Mouse (Mus musculus) intestine, postnatal 0 days (tissue): ENCODE results near the gene Ptrh2. TPM values are rescaled to one million over a fixed set of nuclear protein-coding genes. Genes with fewer than 3 reads are reported as not detected.

Experiments
- ATAC-seq: fragments of 200-750 bp; cut with Nextera tagmentation; 2 replicates; pipeline ENCODE4 v1.8.0; 2017; ENCODE audit warnings: mild to moderate bottlenecking, moderate TSS enrichment, moderate library complexity
- H3K27ac ChIP-seq: fragments of 300-500 bp; sonication (generic); 2 replicates; pipeline ENCODE4 v1.5.1; 2014; ENCODE audit warnings: mild to moderate bottlenecking, low read depth, low read length, moderate library complexity
- H3K27me3 ChIP-seq: fragments of 300-500 bp; sonication (generic); replicated peaks from 2 replicates; pipeline ENCODE4 v1.6.1; 2014; ENCODE audit warnings: low read length, mixed read lengths; ENCODE audit not compliant: control insufficient read depth, insufficient read depth
- H3K36me3 ChIP-seq: fragments of 300-500 bp; sonication (generic); 2 replicates; pipeline ENCODE4 v1.6.1; 2014; ENCODE audit warnings: mild to moderate bottlenecking, moderate library complexity; ENCODE audit not compliant: control insufficient read depth, insufficient read depth
- H3K4me1 ChIP-seq: fragments of 300-500 bp; sonication (generic); replicated peaks from 2 replicates; pipeline ENCODE4 v1.6.1; 2014; ENCODE audit warnings: antibody characterized with exemption, low read length, mixed read lengths; ENCODE audit not compliant: control insufficient read depth, insufficient read depth
- H3K4me2 ChIP-seq: fragments of 300-500 bp; sonication (generic); replicated peaks from 2 replicates; pipeline ENCODE4 v1.6.1; 2014; ENCODE audit warnings: low read depth, mild to moderate bottlenecking, moderate library complexity
- H3K4me3 ChIP-seq: fragments of 300-500 bp; sonication (generic); 2 replicates; pipeline ENCODE4 v1.5.1; 2014; ENCODE audit warnings: low read depth, low read length
- H3K9ac ChIP-seq: fragments of 300-500 bp; sonication (generic); 2 replicates; pipeline ENCODE4 v1.6.1; 2014; ENCODE audit warnings: mild to moderate bottlenecking, low read depth, low read length
- H3K9me3 ChIP-seq: fragments of 300-500 bp; sonication (generic); 2 replicates; pipeline ENCODE4 v1.6.1; 2016; ENCODE audit warnings: mixed run types; ENCODE audit not compliant: control insufficient read depth
- CTCF ChIP-seq: sonication (generic); IDR thresholded peaks from 2 replicates; pipeline ENCODE4 v1.5.1; 2016; ENCODE audit warnings: low read depth, mild to moderate bottlenecking, control low read depth, antibody characterized with exemption, moderate library complexity
- WGBS: fragments of 180-500 bp; shearing (Covaris S2); extraction: QIAGEN DNeasy Blood & Tissue Kit; methylation state at CpG from one replicate; pipeline ENCODE4 v1.1.7; 2014; 5-methylcytosine and 5-hydroxymethylcytosine counted together
- polyA plus RNA-seq: library from polyadenylated mRNA; unstranded; fragments of >200 nt; fragmentation: Nextera tagmentation; extraction: Ambion mirVana; gene quantifications from 2 replicates; pipeline ENCODE4 v1.2.1, GENCODE M21; 2015

Gene Ptrh2
- polyA plus RNA-seq, 1 experiment from 2014 or later, result 14.2 TPM

- 94% methylated on average over 3 of the region's 3 CpGs for WGBS
- H3K36me3 ChIP-seq, result peaks cover 39% of the 10 kb centered on the region
- no peak for ATAC-seq
These were observed 19.4 kb upstream of the Ptrh2 start for GRCm38 (mm10) chr11:86664406-86664805.

GRCm38 (mm10) chr11:86667553-86667952, 16.2 kb upstream of the Ptrh2 start:
- Histone ChIP-seq H3K9me3 (no peaks in the 10 kb centered on the region), H3K9ac (no peak overlapping the region), H3K27ac (no peak overlapping the region), H3K36me3 (peaks cover 26% of the 10 kb centered on the region), H3K4me3 (no peak overlapping the region), H3K4me1 (no peaks in the 10 kb centered on the region), H3K4me2 (no peak overlapping the region), H3K27me3 (no peaks in the 10 kb centered on the region)
- TF ChIP-seq CTCF, result no peak
- WGBS, result 73% methylated on average over 2 of the region's 2 CpGs
- no peak for ATAC-seq

More at GRCm38 (mm10) chr11:86664406-86664805, 19.4 kb upstream of the Ptrh2 start:
- no peaks in the 10 kb centered on the region for H3K9me3 ChIP-seq
- no peak for TF ChIP-seq CTCF
- no peak overlapping the region for H3K27ac ChIP-seq
- H3K9ac ChIP-seq, result no peak overlapping the region
- no peak overlapping the region for H3K4me3 ChIP-seq
- H3K27me3 ChIP-seq, result no peaks in the 10 kb centered on the region
- H3K4me1 ChIP-seq, result no peaks in the 10 kb centered on the region
- H3K4me2 ChIP-seq, result no peak overlapping the region

DNA sequence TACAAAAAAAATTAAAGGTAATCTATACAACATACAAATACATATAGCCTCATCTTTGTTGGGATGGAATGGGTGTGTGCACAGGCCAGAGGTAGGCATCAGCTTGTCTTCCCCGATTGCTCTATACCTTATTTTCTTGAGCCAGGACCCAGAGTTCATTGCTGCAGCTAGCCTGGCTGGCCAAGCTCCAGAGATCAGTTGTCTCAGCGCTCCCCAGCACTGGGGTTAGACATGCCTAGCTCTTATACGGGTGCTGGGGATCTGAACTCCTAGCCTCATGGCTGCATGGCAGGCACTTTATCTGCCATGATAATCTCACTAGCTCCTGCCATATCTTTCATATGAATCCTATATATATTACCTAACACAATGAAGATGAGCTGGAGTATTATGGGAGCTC, 15.6 kb upstream of the Ptrh2 start:
- H3K4me1 ChIP-seq, result no peaks in the 10 kb centered on the region
- TF ChIP-seq CTCF, result no peak
- no peak for ATAC-seq
- H3K4me3 ChIP-seq, result no peak overlapping the region
- no peaks in the 10 kb centered on the region for H3K9me3 ChIP-seq
- no peaks in the 10 kb centered on the region for H3K27me3 ChIP-seq
- no peak overlapping the region for H3K27ac ChIP-seq
- H3K4me2 ChIP-seq, result no peak overlapping the region
- peaks cover 21% of the 10 kb centered on the region for H3K36me3 ChIP-seq
- 72% methylated on average over 3 of the region's 3 CpGs for WGBS
- H3K9ac ChIP-seq, result no peak overlapping the region

GRCm38 (mm10) chr11:86671041-86671675, 12.6 kb upstream of the Ptrh2 start:
- ATAC-seq, result no peak

GRCm38 (mm10) chr11:86672772-86673171, 11.0 kb upstream of the Ptrh2 start:
- TF ChIP-seq CTCF, result no peak
- no peak overlapping the region for H3K9ac ChIP-seq
- WGBS, result 65% methylated on average over 3 of the region's 3 CpGs
- H3K36me3 ChIP-seq, result no peaks in the 10 kb centered on the region
- ATAC-seq, result no peak
- H3K27ac ChIP-seq, result no peak overlapping the region
- H3K27me3 ChIP-seq, result no peaks in the 10 kb centered on the region
- H3K9me3 ChIP-seq, result no peaks in the 10 kb centered on the region
- H3K4me2 ChIP-seq, result no peak overlapping the region
- no peak overlapping the region for H3K4me3 ChIP-seq
- H3K4me1 ChIP-seq, result no peaks in the 10 kb centered on the region; the same call in 1 of the 2 replicates

More at GRCm38 (mm10) chr11:86671041-86671675, 12.6 kb upstream of the Ptrh2 start:
- Histone ChIP-seq H3K4me1 (no peaks in the 10 kb centered on the region; the same call in 1 of the 2 replicates), H3K9ac (no peak overlapping the region), H3K4me2 (no peak overlapping the region), H3K4me3 (no peak overlapping the region), H3K27me3 (no peaks in the 10 kb centered on the region), H3K27ac (no peak overlapping the region), H3K9me3 (no peaks in the 10 kb centered on the region), H3K36me3 (no peaks in the 10 kb centered on the region)
- TF ChIP-seq CTCF, result no peak
- WGBS, result 67% methylated on average over 3 of the region's 3 CpGs

GRCm38 (mm10) chr11:86675520-86675919, 8.3 kb upstream of the Ptrh2 start:
- TF ChIP-seq CTCF, result no peak
- H3K27me3 ChIP-seq, result no peaks in the 10 kb centered on the region

More at GRCm38 (mm10) chr11:86675520-86675919, 8.3 kb upstream of the Ptrh2 start:
- H3K4me3 ChIP-seq, result no peak overlapping the region
- H3K27ac ChIP-seq, result no peak overlapping the region
- WGBS, result 80% methylated on average over 4 of the region's 4 CpGs
- no peaks in the 10 kb centered on the region for H3K9me3 ChIP-seq
- no peaks in the 10 kb centered on the region for H3K36me3 ChIP-seq
- no peak for ATAC-seq
- no peaks in the 10 kb centered on the region; the same call in 1 of the 2 replicates for H3K4me1 ChIP-seq
- H3K4me2 ChIP-seq, result no peak overlapping the region
- H3K9ac ChIP-seq, result no peak overlapping the region
